21 mouse cellular contexts compared by ENCODE assay signal in the genomic region with DNA sequence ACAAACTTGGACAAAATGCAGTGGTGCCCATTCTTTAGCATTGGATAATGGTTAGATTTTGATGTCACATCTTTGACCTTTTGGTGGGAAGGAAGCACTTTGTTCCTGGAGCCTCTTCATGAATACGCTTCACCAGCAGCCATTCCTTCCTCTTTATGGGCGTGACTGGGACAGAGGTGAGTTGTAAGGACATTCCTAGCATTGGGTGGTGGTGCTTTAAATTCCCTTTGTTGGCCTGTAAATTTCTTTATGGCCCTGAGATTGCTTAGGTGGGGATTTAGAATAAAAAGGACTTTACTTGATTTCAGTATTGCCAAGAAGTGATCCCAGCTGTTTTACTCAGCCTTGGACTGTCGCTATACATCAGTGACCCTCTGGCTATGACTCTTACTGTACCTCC. TPM values are rescaled to one million over a fixed set of nuclear protein-coding genes. Genes with fewer than 3 reads are reported as not detected.
DNase-seq lines count a peak whose midpoint lies in the region; TF ChIP-seq lines count a peak whose summit lies in the region.
"Had no signal": no experiment of that assay in that cellular context is flagged by ENCODE, and none has a peak within 500 bp of the region (broad histone marks: within the 10 kb centered on the region; RNA-seq: fewer than 3 reads in every experiment).

No protein-coding gene starts in this region.

- no peaks in the 10 kb centered on the region for H3K27me3 ChIP-seq in ES-Bruce4 (ENCODE audit: control insufficient read depth, insufficient read depth, low read length, poor library complexity, severe bottlenecking)
- H3K27me3 ChIP-seq in heart, embryonic 10.5 days (ENCODE audit: insufficient read depth, poor library complexity, severe bottlenecking): no peaks in the 10 kb centered on the region
- H3K27me3 ChIP-seq: embryonic facial prominence, embryonic 12.5 days; forebrain, embryonic 13.5 days; forebrain, embryonic 15.5 days had no signal

- peak overlapping the region; percentile 82 for H3K27ac ChIP-seq in ES-Bruce4 (ENCODE audit: insufficient read depth, low read length)
- no peak overlapping the region for H3K27ac ChIP-seq in heart, embryonic 10.5 days
- H3K27ac ChIP-seq: embryonic facial prominence, embryonic 10.5 days; embryonic facial prominence, embryonic 12.5 days; forebrain, embryonic 13.5 days; forebrain, embryonic 15.5 days had no signal

- no peak overlapping the region for H3K4me3 ChIP-seq in ES-Bruce4 (ENCODE audit: low read depth, low read length)
- no peak overlapping the region for H3K4me3 ChIP-seq in heart, embryonic 10.5 days
- H3K4me3 ChIP-seq: embryonic facial prominence, embryonic 10.5 days; embryonic facial prominence, embryonic 12.5 days; forebrain, embryonic 13.5 days; forebrain, embryonic 15.5 days had no signal

- TF ChIP-seq CTCF in ES-Bruce4 (IDR thresholded peaks at IDR 0.05; ENCODE audit: low read depth, low read length): no peak

- H3K9me3 ChIP-seq in ES-Bruce4 (replicated peaks; ENCODE audit: control insufficient read depth, insufficient read depth, low read length, poor library complexity, severe bottlenecking): no peaks in the 10 kb centered on the region
- H3K9me3 ChIP-seq in heart, embryonic 10.5 days: no peaks in the 10 kb centered on the region
- H3K9me3 ChIP-seq: embryonic facial prominence, embryonic 10.5 days; embryonic facial prominence, embryonic 12.5 days; forebrain, embryonic 13.5 days; forebrain, embryonic 15.5 days had no signal

- H3K36me3 ChIP-seq in ES-Bruce4 (ENCODE audit: control insufficient read depth, insufficient read depth, low read length, poor library complexity, severe bottlenecking): no peaks in the 10 kb centered on the region
- H3K36me3 ChIP-seq in heart, embryonic 10.5 days: no peaks in the 10 kb centered on the region
- H3K36me3 ChIP-seq: embryonic facial prominence, embryonic 10.5 days; embryonic facial prominence, embryonic 12.5 days; forebrain, embryonic 15.5 days had no signal

- 46% methylated on average over 3 of the region's 3 CpGs for WGBS in large intestine, adult 2 months
- WGBS in heart, embryonic 10.5 days: 78% methylated on average over 3 of the region's 3 CpGs

- TF ChIP-seq POLR2A in ES-Bruce4 (IDR thresholded peaks at IDR 0.05; ENCODE audit: insufficient read depth, low read length): no peak

- H3K4me1 ChIP-seq in ES-Bruce4 (ENCODE audit: control insufficient read depth, insufficient read depth, low read length): peaks cover 2% of the 10 kb centered on the region
- no peaks in the 10 kb centered on the region for H3K4me1 ChIP-seq in heart, embryonic 10.5 days
- H3K4me1 ChIP-seq: embryonic facial prominence, embryonic 10.5 days; embryonic facial prominence, embryonic 12.5 days; forebrain, embryonic 13.5 days; forebrain, embryonic 15.5 days had no signal

- no peak for TF ChIP-seq EP300 in ES-Bruce4 (IDR thresholded peaks at IDR 0.05; ENCODE audit: insufficient read depth, low read depth, low read length)

- no peak overlapping the region for H3K9ac ChIP-seq in ES-Bruce4 (ENCODE audit: low read depth, poor library complexity, severe bottlenecking)
- H3K9ac ChIP-seq: embryonic facial prominence, embryonic 12.5 days; forebrain, embryonic 13.5 days; forebrain, embryonic 15.5 days; forebrain, postnatal 0 days had no signal

- DNase-seq in ES-CJ7 (ENCODE audit: low read depth, low spot score): peak; percentile 73
- DNase-seq in ZHBTc4 (ENCODE audit: low read depth, low spot score): peak; percentile 75
- DNase-seq in large intestine, adult 2 months (ENCODE audit: low read depth, low spot score): peak; percentile 56
- DNase-seq in gastrocnemius, postnatal 25 days: no peak
- DNase-seq in heart, embryonic 10.5 days (ENCODE audit: low spot score): no peak
- DNase-seq in kidney, postnatal 14 days: no peak
- no peak for DNase-seq in right cerebral cortex, adult 2 months (ENCODE audit: low spot score in 2 of 2)
- DNase-seq: adrenal gland, adult 2 months; adrenal gland, postnatal 10 days; adrenal gland, postnatal 25 days; cerebellum, adult 11-12 months; cerebellum, adult 2 months; cerebellum, adult 9-10 months; cerebellum, postnatal 10 days; cerebellum, postnatal 25 days; forebrain, postnatal 0 days had no signal

RNA-seq across cellular contexts. Expression of gene Mtm1, which starts 8.3 kb away (rescaled TPM):
- 9.7 and 11.7 TPM in 2 replicates for polyA plus RNA-seq in ES-Bruce4 (2011; ENCODE audit: insufficient read depth, insufficient read length, low read depth, missing spikeins)
- polyA plus RNA-seq in large intestine, adult 2 months (2012; rRNA removed): 6.4 and 8.4 TPM in 2 replicates
- 10 to 100 TPM in 1 of 2 experiments, 1 to 10 TPM in 1; 9.8 to 10.9 TPM for total RNA-seq in gastrocnemius, postnatal 25 days (2021)
- 3.0 and 3.9 TPM in 2 replicates for polyA plus RNA-seq in heart, embryonic 10.5 days (2016; fragmentation: Nextera tagmentation; extraction: Ambion mirVana)

Comparison
In these comparisons a context has a peak if more than half of its experiments do, and no peak if none do; other contexts are left out.
1. DNase-seq: peak in ES-CJ7 (single experiment), ZHBTc4 (single experiment) and large intestine, adult 2 months (single experiment); none in gastrocnemius, postnatal 25 days (single experiment), heart, embryonic 10.5 days (single experiment), kidney, postnatal 14 days (single experiment) and right cerebral cortex, adult 2 months (0 of 2).